Mouse (Mus musculus) frontal cortex, postnatal 14 days (tissue): ENCODE data around the gene Cab39l.

Experiments used
- DNase-seq, 2 experiments: peaks; one replicate each; pipeline ENCODE4 v3.0.0; 2022; ENCODE audit warnings: low spot score in 2 of 2

Cab39l gene

GRCm38 (mm10) chr14:59630096-59630495 lies 189.3 kb downstream of the Cab39l start:
- no peak for DNase-seq

- no peak for DNase-seq
Observed at GRCm38 (mm10) chr14:59632067-59632466, 191.3 kb downstream of the Cab39l start.

DNA sequence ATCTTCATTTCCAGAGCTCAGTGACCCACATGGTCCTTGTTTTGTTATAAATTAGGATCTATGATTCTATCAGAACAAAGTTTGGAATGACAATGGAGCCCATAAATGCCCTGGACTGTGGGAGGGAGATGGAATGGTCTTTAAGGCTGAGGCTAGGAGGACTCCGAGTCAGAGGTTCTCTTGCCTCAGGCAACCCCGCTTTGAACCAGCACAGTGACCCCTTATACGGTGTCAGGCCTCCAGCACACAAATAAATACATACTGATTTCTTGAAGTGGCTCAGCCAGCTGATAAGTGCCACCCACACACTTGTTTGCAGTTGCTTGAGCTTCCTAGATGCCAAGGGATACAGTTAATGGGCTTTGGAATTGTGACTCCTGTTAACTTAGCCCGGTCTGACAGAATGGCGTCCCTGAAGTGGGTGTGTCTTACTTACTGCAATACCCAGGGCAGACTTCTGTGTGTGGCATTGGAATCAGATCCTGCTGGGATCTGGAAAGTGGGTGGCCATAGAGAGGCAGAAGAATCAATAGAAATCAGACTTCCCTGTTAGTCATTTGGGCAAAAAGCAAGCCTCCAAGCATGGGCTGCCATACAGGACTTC lies 192.6 kb downstream of the Cab39l start:
- no peak for DNase-seq

- DNase-seq = no peak
Observed at GRCm38 (mm10) chr14:59633988-59634387, 193.2 kb downstream of the Cab39l start.
